Mouse (Mus musculus) embryo, embryonic 10.5 days (tissue): ENCODE data around the gene Jdp2.

Experiments used
- DNase-seq: peaks from one replicate; pipeline ENCODE4 v3.0.0-alpha.2; 2015; ENCODE audit warnings: low spot score

Jdp2 gene

DNA sequence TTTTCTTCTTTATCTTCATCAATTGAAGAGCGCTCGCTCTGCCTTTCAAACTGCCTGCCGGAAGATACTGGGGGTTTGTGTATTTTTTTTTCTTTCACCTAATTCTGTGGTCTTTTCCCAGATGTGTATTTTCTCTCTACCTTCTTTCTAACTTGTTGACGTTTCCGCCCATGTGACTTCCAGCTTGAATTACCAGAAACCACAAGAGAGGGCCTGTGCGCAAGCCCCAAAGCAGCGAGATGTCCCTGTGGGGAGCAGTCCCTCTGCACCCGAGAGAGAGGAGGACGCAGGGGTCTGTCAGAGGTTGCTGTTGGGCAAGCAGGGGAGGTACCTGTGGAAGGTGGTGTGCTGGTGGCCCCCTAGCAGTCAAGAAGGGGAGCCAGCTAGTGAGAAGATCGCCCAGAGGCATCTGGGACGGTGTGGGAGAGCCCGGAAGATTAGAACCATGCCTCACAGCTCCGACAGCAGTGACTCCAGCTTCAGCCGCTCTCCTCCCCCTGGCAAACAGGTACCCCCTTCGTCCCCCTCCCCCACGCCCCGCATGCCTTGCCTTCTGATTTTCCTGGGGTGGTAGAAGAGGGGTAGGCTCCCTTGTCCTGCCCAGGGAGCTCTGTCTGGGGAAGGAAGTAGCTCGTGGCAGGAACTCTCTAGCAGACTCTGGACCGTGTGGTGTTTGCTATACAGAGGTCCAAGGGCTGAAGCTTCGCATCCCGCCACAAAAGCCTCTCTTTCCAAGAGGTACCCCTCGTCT, 87.8 kb downstream of the Jdp2 start, which contains the start of gene Batf:
Gene Batf (plus strand): TSS at position 204 of the 751 bp plus-strand sequence.
- DNase-seq: no peak

DNA sequence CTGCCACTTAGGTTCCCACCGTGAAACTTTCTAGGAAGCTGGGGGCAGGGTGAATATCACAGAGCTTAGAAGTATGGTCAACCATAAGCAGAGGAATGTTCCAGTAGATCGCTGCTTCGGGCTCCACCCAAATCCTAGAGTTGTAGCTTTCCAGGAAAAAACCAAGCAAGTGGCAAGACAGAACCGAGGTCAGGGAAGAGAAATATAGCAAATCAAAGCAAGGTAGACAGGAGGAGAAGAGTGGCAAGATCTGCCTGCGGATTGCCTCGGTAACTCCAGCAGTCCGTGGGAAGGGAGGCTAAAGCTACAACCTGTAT, 88.3 kb downstream of the Jdp2 start:
- no peak for DNase-seq

DNA sequence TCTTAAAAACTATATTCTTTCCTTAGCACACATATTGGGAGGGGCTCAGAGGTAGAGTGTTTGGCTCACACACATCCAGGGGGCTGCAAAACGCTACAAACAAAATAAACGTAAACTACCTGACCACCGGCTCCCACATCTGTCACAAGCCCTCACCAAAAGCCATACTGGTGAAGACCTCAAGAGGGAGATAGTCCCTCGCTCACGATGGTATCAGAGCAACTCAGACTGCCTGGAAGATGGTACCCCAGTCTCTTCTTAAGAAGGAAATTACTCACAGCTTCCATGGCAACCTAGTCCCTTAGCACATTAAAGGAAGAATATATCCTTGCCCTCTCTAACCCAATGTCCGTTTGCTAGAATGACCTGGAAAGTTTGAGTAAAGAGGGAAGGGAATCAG, 89.0 kb downstream of the Jdp2 start:
- no peak for DNase-seq
